Mouse (Mus musculus) regulatory T cell (primary cell): ENCODE results near the gene Mup22.

Experiments
- in situ Hi-C: fragments of 300-600 bp; cut with MboI, MseI; formaldehyde crosslinking; loops from one replicate; pipeline ENCODE4 v1.15.1; 2025; ENCODE audit warnings: high pct_unique_total_duplicates

Gene Mup22

DNA sequence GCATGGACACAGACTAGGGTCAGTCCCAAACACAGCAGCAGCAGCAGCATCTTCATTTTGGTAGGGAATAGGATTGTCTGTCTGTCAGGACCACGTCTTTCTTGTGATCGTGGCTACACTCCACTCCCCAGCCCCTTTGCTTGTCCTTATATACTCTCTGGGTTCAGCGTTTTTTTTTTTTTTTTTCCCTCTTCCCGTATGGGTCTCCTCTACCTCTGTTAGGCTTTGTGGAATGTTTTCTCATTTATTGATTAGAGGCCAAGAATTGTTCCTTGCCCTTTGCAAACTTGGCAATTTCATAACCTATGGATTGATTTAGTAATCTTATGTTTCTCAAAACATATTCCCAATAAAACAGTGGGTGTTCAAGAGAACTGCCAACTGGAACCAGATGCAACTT is at the start of gene Mup22:
Mup22 (minus strand) TSS at position 101 of the 400 bp plus-strand sequence.
- in situ Hi-C loops = loop anchor here (10.0 to 25.0 kb wide), 2 partner anchors 747 to 1016 kb away; partner anchors contain the start of genes Mup5 and Mup7

DNA sequence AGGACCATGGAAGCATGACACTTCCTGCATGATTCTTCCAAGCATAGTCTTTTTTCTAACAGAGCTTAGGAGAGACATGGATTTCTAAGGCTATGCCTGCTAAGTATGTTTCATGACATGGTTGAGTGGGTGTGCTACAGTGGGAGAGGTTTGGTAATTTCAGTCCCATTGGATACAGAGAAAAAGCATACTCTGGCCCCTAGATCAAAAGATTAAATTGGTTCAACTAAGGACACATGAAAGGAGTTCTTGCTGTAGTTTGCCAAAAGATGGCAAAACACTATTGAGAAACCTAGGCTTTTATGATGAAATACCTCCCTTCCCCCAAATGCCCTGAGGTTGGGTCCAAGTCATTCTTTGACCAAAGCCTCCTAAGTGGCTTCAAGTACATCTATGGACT is 19.6 kb upstream of the Mup22 start:
- in situ Hi-C loops = loop anchor here (10.0 to 25.0 kb wide), 5 partner anchors 156 to 846 kb away; no protein-coding TSS in a partner anchor
